Mouse (Mus musculus): ENCODE results near the gene Zdhhc21. TPM values are rescaled to one million over a fixed set of nuclear protein-coding genes. Genes with fewer than 3 reads are reported as not detected.

The Zdhhc21 gene
- polyA plus RNA-seq, 1 experiment = 17.1 TPM

DNA sequence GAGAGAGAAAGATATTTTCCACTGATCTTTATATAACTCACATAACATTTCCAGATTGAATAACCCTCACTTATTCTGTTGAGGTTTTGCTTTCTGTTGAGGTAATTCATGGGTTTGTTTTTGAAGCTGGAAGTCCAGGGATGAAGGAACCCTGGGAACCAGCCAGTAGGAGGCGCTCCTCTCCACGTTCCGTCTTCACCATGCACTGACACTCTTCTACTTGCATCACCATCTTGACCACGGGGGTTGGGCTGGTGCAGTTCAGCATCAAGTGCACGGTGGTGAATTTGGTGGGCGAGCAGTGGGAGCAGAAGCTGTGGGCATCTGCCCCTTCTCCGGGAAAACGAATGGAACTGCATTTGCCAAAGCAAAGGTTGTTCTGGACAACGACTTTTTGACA is 22.7 kb upstream of the Zdhhc21 start:
- no peak overlapping the region for H3K4me3 ChIP-seq (ENCODE audit: insufficient read depth, low read length)
- TF ChIP-seq POLR2A (IDR thresholded peaks at IDR 0.05; ENCODE audit: extremely low read depth, insufficient read depth, low read length) = no peak
- no peak for TF ChIP-seq CTCF (IDR thresholded peaks at IDR 0.05; ENCODE audit: extremely low read depth, insufficient read depth, low read length)
- no peaks in the 10 kb centered on the region for H3K4me1 ChIP-seq (ENCODE audit: control insufficient read depth, insufficient read depth, low read length)
- no peak overlapping the region for H3K27ac ChIP-seq (ENCODE audit: insufficient read depth, low read length)

DNA sequence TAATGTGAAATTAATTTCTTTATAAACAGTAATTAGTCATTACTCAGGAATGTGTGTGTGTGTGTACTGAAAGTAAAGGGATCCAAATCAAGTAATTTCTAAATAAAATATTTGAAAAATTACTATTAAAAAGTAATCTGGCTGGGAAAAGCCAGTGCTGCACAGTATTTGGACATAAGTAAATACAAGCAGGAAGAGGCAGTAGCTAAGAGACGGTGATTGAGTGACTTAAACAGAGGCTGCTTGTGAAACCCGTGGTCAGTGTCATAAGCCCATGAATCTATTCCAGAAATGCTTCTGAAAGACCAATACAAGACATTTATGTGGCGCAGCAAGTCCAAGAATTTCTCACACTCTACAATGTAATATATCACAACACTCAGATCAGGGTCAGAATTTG is 21.6 kb upstream of the Zdhhc21 start:
- H3K4me3 ChIP-seq (ENCODE audit: insufficient read depth, low read length) = no peak overlapping the region
- no peak for TF ChIP-seq CTCF (IDR thresholded peaks at IDR 0.05; ENCODE audit: extremely low read depth, insufficient read depth, low read length)
- no peak for TF ChIP-seq POLR2A (IDR thresholded peaks at IDR 0.05; ENCODE audit: extremely low read depth, insufficient read depth, low read length)
- no peak overlapping the region for H3K27ac ChIP-seq (ENCODE audit: insufficient read depth, low read length)
- no peaks in the 10 kb centered on the region for H3K4me1 ChIP-seq (ENCODE audit: control insufficient read depth, insufficient read depth, low read length)

DNA sequence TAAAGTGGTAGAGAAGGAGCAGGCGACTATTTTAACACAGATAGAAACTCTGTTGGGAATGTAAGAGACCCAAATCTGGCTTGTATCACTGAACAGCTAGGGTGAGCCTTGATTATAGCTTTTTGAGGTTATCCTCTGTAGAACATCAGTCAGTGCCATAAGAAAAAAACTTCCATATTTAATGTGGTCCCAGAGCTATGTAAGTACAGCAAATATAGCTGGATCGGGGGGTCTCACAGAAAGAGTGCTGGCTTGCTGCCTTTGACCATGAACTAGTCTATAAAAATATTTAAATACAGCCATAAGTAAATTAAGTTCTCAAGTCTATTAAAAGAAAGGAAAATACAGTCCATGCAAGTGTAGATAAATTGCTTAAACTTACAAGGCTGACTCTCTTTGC is 20.5 kb upstream of the Zdhhc21 start:
- Histone ChIP-seq H3K4me3 (ENCODE audit: insufficient read depth, low read length) (no peak overlapping the region), H3K27ac (ENCODE audit: insufficient read depth, low read length) (no peak overlapping the region), H3K4me1 (ENCODE audit: control insufficient read depth, insufficient read depth, low read length) (no peaks in the 10 kb centered on the region)
- TF ChIP-seq POLR2A (IDR thresholded peaks at IDR 0.05; ENCODE audit: extremely low read depth, insufficient read depth, low read length) = no peak
- TF ChIP-seq CTCF (IDR thresholded peaks at IDR 0.05; ENCODE audit: extremely low read depth, insufficient read depth, low read length) = no peak

DNA sequence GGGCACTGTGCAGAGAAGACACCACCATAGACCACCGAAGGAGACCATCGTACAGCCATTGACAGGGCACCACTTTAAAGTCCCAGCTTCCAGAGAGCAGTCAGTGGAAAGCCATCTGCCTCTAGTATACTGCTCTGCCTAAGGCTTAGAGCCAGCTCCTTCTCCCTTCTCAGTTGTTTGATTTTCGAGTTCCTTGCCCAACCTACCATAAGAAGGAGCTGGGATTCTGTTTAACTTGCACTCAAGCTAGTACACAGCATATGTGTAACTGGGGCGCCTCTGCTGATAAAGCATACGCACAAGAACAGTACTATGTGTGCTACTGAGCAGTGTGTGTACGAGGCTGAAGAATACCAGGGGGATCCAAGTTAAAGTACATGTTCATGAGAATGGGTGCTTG is 19.4 kb upstream of the Zdhhc21 start:
- Histone ChIP-seq H3K27ac (ENCODE audit: insufficient read depth, low read length) (no peak overlapping the region), H3K4me3 (ENCODE audit: insufficient read depth, low read length) (no peak overlapping the region), H3K4me1 (ENCODE audit: control insufficient read depth, insufficient read depth, low read length) (no peaks in the 10 kb centered on the region)
- TF ChIP-seq CTCF (IDR thresholded peaks at IDR 0.05; ENCODE audit: extremely low read depth, insufficient read depth, low read length) (no peak), POLR2A (IDR thresholded peaks at IDR 0.05; ENCODE audit: extremely low read depth, insufficient read depth, low read length) (no peak)

DNA sequence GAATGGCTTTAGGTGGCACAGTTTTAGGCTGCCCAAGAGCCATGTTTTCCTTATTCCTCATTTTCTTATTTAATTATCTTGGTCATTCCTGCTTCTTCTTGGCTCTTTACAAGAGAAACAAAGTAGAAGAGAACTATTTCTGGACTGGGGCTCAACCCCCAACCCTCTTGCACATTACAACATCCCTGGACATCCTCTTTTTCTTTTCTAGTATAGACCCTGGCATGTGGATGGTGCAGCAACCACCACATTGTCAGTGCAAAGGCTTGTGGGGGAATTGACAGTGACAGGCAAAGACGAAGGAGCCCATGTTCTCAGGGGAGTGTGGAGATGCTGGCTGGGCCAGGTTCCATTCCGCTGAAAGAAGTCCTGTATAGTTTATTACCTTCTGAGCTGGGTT is 16.9 kb upstream of the Zdhhc21 start:
- Histone ChIP-seq H3K4me3 (ENCODE audit: insufficient read depth, low read length) (no peak overlapping the region), H3K4me1 (ENCODE audit: control insufficient read depth, insufficient read depth, low read length) (no peaks in the 10 kb centered on the region; the same call in 1 of the 2 replicates), H3K27ac (ENCODE audit: insufficient read depth, low read length) (no peak overlapping the region)
- no peak for TF ChIP-seq CTCF (IDR thresholded peaks at IDR 0.05; ENCODE audit: extremely low read depth, insufficient read depth, low read length)
- TF ChIP-seq POLR2A (IDR thresholded peaks at IDR 0.05; ENCODE audit: extremely low read depth, insufficient read depth, low read length) = no peak

DNA sequence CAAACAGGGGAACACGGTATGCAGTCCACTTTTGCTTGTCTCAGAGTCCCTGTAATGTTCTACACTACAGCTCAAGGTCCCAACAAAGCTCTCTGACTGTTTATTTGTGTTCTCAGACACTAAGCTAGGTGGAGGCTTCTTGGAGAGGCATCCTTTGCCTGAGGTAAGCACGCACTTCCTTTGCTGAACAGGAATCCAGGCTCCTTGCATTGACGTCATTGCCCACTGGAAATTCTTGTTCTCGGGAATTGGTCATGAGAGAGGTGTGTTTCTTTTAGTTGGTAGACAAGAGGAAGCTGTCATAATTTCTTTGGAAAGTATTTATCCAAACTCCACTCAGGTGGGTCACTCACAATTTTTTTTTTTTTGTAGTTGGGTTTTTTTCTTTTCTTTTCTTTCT is 15.8 kb upstream of the Zdhhc21 start:
- Histone ChIP-seq H3K4me1 (ENCODE audit: control insufficient read depth, insufficient read depth, low read length) (no peaks in the 10 kb centered on the region; the same call in 1 of the 2 replicates), H3K4me3 (ENCODE audit: insufficient read depth, low read length) (no peak overlapping the region), H3K27ac (ENCODE audit: insufficient read depth, low read length) (no peak overlapping the region)
- TF ChIP-seq CTCF (IDR thresholded peaks at IDR 0.05; ENCODE audit: extremely low read depth, insufficient read depth, low read length) (no peak), POLR2A (IDR thresholded peaks at IDR 0.05; ENCODE audit: extremely low read depth, insufficient read depth, low read length) (no peak)

DNA sequence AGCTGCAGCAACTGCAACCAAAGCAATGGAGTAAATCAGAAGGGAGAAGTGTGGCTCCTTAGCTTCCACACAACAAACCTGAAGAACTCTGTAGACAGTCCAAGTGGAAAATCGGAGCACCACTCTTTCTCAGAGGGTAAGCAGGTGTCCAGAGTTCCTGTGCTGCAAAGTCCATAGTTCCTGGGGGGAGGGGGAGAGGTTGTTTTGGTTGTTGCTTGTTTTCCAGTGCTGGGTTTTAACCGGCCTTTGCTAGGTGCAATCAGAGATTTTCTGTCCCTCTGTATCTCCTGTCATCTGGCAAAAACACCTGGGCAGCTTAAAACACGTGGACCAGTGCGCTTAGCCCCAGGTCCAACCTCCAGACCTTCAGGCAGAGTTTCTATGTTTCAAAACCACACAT is 15.0 kb upstream of the Zdhhc21 start:
- no peak overlapping the region for H3K4me3 ChIP-seq (ENCODE audit: insufficient read depth, low read length)
- TF ChIP-seq CTCF (IDR thresholded peaks at IDR 0.05; ENCODE audit: extremely low read depth, insufficient read depth, low read length) (no peak), POLR2A (IDR thresholded peaks at IDR 0.05; ENCODE audit: extremely low read depth, insufficient read depth, low read length) (no peak)
- no peak overlapping the region for H3K27ac ChIP-seq (ENCODE audit: insufficient read depth, low read length)
- no peaks in the 10 kb centered on the region; the same call in 1 of the 2 replicates for H3K4me1 ChIP-seq (ENCODE audit: control insufficient read depth, insufficient read depth, low read length)

DNA sequence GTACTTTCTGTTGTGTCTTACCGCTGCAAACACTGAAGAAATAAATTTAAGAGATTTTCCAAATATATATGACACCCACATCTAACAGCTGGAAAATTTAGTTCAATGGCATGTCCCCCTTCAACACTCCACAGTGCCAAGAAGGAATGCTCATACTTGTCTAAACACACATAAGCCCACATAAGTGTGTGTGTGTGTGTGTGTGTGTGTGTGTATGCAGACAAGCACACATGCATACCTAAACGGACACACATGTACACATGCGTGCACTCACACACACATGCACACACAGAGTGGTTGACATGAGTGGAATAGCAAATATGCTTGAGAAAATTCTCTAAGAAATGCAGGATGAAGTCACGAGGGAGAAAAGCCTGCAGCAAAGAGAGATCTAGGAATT is 12.8 kb upstream of the Zdhhc21 start:
- Histone ChIP-seq H3K4me3 (ENCODE audit: insufficient read depth, low read length) (no peak overlapping the region), H3K27ac (ENCODE audit: insufficient read depth, low read length) (no peak overlapping the region), H3K4me1 (ENCODE audit: control insufficient read depth, insufficient read depth, low read length) (no peaks in the 10 kb centered on the region; the same call in 1 of the 2 replicates)
- TF ChIP-seq CTCF (IDR thresholded peaks at IDR 0.05; ENCODE audit: extremely low read depth, insufficient read depth, low read length) (no peak), POLR2A (IDR thresholded peaks at IDR 0.05; ENCODE audit: extremely low read depth, insufficient read depth, low read length) (no peak)

DNA sequence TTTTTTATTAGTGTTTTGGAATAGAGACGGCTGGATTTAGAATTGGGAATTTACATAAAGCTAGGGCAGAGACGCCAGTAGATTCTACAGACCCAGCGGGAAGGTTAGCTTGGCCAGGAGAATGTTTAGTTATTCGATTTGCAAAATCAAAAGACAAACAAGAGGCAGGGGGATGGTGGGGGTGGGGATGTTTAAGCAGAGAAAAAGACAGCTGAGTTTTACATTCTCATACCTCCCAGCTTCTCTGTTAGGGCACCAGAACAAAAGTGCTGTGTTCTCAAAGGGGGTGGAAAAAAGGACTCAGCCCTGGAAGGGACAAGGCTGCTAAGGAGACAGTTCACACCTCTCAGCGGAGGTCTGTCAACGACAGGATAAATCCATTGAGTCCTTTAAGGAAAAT is 12.4 kb upstream of the Zdhhc21 start:
- H3K4me3 ChIP-seq (ENCODE audit: insufficient read depth, low read length) = no peak overlapping the region
- H3K27ac ChIP-seq (ENCODE audit: insufficient read depth, low read length) = no peak overlapping the region
- TF ChIP-seq CTCF (IDR thresholded peaks at IDR 0.05; ENCODE audit: extremely low read depth, insufficient read depth, low read length) (no peak), POLR2A (IDR thresholded peaks at IDR 0.05; ENCODE audit: extremely low read depth, insufficient read depth, low read length) (no peak)
- H3K4me1 ChIP-seq (ENCODE audit: control insufficient read depth, insufficient read depth, low read length) = no peaks in the 10 kb centered on the region; the same call in 1 of the 2 replicates

DNA sequence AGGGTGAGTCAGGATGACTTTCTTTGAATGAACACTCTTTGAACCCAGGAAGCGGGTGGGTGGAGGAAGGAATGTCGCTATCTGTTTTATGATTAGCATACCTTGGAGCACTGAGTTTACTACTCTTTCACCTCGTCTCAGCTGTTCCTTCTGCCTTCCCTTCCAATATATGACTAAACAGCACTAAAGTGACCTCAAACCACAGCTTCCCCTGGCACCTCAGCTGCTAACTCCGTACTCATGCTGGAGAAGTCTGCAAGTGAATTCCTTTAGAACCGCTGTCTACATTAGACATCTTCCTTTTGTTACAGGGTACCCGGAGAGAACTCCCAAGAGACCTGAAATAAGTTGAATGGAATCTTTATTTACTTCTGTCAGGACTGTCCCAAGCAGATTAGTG is 11.2 kb upstream of the Zdhhc21 start:
- Histone ChIP-seq H3K27ac (ENCODE audit: insufficient read depth, low read length) (no peak overlapping the region), H3K4me1 (ENCODE audit: control insufficient read depth, insufficient read depth, low read length) (no peaks in the 10 kb centered on the region; the same call in 1 of the 2 replicates), H3K4me3 (ENCODE audit: insufficient read depth, low read length) (no peak overlapping the region)
- TF ChIP-seq POLR2A (IDR thresholded peaks at IDR 0.05; ENCODE audit: extremely low read depth, insufficient read depth, low read length) (no peak), CTCF (IDR thresholded peaks at IDR 0.05; ENCODE audit: extremely low read depth, insufficient read depth, low read length) (no peak)
